Mouse (Mus musculus): ENCODE results near the gene Bfsp1. TPM values are rescaled to one million over a fixed set of nuclear protein-coding genes. Genes with fewer than 3 reads are reported as not detected.

Gene Bfsp1
- polyA plus RNA-seq, 1 experiment from 2014 or later, result 0.14 TPM

GRCm38 (mm10) chr2:143889131-143889859 is 26.3 kb upstream of the Bfsp1 start:
- Histone ChIP-seq H3K4me3 (replicated peaks) (no peak overlapping the region), H3K9me3 (replicated peaks) (no peaks in the 10 kb centered on the region), H3K4me1 (replicated peaks) (peaks cover 11% of the 10 kb centered on the region), H3K4me2 (peak overlapping the region; percentile 23), H3K9ac (no peak overlapping the region), H3K36me3 (replicated peaks) (no peaks in the 10 kb centered on the region), H3K27me3 (no peaks in the 10 kb centered on the region), H3K27ac (replicated peaks) (0 out of 2 replicates have a peak overlapping the region, but pooled peaks have one; percentile 24)
- peak; percentile 12; the same call in 1 of the 2 replicates for ATAC-seq (ENCODE audit: insufficient read depth)
- 41% methylated on average over 15 of the region's 15 CpGs for WGBS (ENCODE audit: insufficient replicate concordance)

- Histone ChIP-seq H3K4me1 (replicated peaks) (peaks cover 14% of the 10 kb centered on the region), H3K9me3 (replicated peaks) (no peaks in the 10 kb centered on the region), H3K27ac (replicated peaks) (no peak overlapping the region), H3K36me3 (replicated peaks) (no peaks in the 10 kb centered on the region), H3K27me3 (no peaks in the 10 kb centered on the region), H3K4me3 (replicated peaks) (no peak overlapping the region), H3K4me2 (no peak overlapping the region), H3K9ac (no peak overlapping the region)
- WGBS (ENCODE audit: insufficient replicate concordance), result 39% methylated on average over 10 of the region's 10 CpGs
- ATAC-seq (ENCODE audit: insufficient read depth), result peak; percentile 66
These were observed 19.8 kb upstream of the Bfsp1 start for GRCm38 (mm10) chr2:143882606-143883288.

- Histone ChIP-seq H3K27ac (replicated peaks) (no peak overlapping the region), H3K4me3 (replicated peaks) (no peak overlapping the region), H3K4me2 (no peak overlapping the region), H3K9ac (no peak overlapping the region), H3K36me3 (replicated peaks) (no peaks in the 10 kb centered on the region), H3K4me1 (replicated peaks) (peaks cover 14% of the 10 kb centered on the region), H3K9me3 (replicated peaks) (no peaks in the 10 kb centered on the region), H3K27me3 (no peaks in the 10 kb centered on the region)
- no peak for ATAC-seq (ENCODE audit: insufficient read depth)
- WGBS (ENCODE audit: insufficient replicate concordance), result 88% methylated on average over 4 of the region's 4 CpGs
These were observed 19.0 kb upstream of the Bfsp1 start for GRCm38 (mm10) chr2:143882002-143882401.

- whole genome bisulfite sequencing (ENCODE audit: insufficient replicate concordance), result 68% methylated on average over 6 of the region's 6 CpGs
- ATAC-seq (ENCODE audit: insufficient read depth), result no peak
- no peaks in the 10 kb centered on the region for H3K27me3 ChIP-seq
- H3K4me3 ChIP-seq (replicated peaks), result no peak overlapping the region
- H3K36me3 ChIP-seq (replicated peaks), result no peaks in the 10 kb centered on the region
- H3K9ac ChIP-seq, result no peak overlapping the region
- no peaks in the 10 kb centered on the region for H3K9me3 ChIP-seq (replicated peaks)
- peaks cover 14% of the 10 kb centered on the region for H3K4me1 ChIP-seq (replicated peaks)
- H3K4me2 ChIP-seq, result no peak overlapping the region
- H3K27ac ChIP-seq (replicated peaks), result no peak overlapping the region
These were observed 16.3 kb upstream of the Bfsp1 start for GRCm38 (mm10) chr2:143879311-143879710.

GRCm38 (mm10) chr2:143876929-143877632 is 14.1 kb upstream of the Bfsp1 start:
- no peak for ATAC-seq (ENCODE audit: insufficient read depth)
- no peak overlapping the region for H3K27ac ChIP-seq (replicated peaks)
- H3K27me3 ChIP-seq, result no peaks in the 10 kb centered on the region
- H3K4me3 ChIP-seq (replicated peaks), result no peak overlapping the region
- H3K9ac ChIP-seq, result no peak overlapping the region
- no peak overlapping the region for H3K4me2 ChIP-seq
- H3K9me3 ChIP-seq (replicated peaks), result no peaks in the 10 kb centered on the region
- WGBS (ENCODE audit: insufficient replicate concordance), result 65% methylated on average over 4 of the region's 4 CpGs
- H3K4me1 ChIP-seq (replicated peaks), result peaks cover 4% of the 10 kb centered on the region; the same call in 1 of the 2 replicates
- no peaks in the 10 kb centered on the region for H3K36me3 ChIP-seq (replicated peaks)

- WGBS (ENCODE audit: insufficient replicate concordance), result 35% methylated on average over 1 of the region's 1 CpGs
- Histone ChIP-seq H3K4me3 (replicated peaks) (no peak overlapping the region), H3K9ac (no peak overlapping the region)
These were observed 13.1 kb upstream of the Bfsp1 start for GRCm38 (mm10) chr2:143876026-143876425.

GRCm38 (mm10) chr2:143870936-143871688 is 8.1 kb upstream of the Bfsp1 start:
- Histone ChIP-seq H3K9ac (peak overlapping the region; percentile 31), H3K27me3 (no peaks in the 10 kb centered on the region), H3K27ac (replicated peaks) (peak overlapping the region; percentile 75), H3K4me1 (replicated peaks) (peaks cover 33% of the 10 kb centered on the region), H3K4me2 (peak overlapping the region; percentile 54), H3K4me3 (replicated peaks) (no peak overlapping the region), H3K36me3 (replicated peaks) (no peaks in the 10 kb centered on the region), H3K9me3 (replicated peaks) (no peaks in the 10 kb centered on the region)
- peak; percentile 91 for ATAC-seq (ENCODE audit: insufficient read depth)
- 15% methylated on average over 10 of the region's 10 CpGs for WGBS (ENCODE audit: insufficient replicate concordance)

More at GRCm38 (mm10) chr2:143876026-143876425, 13.1 kb upstream of the Bfsp1 start:
- Histone ChIP-seq H3K9me3 (replicated peaks) (no peaks in the 10 kb centered on the region), H3K4me1 (replicated peaks) (peaks cover 15% of the 10 kb centered on the region), H3K27me3 (no peaks in the 10 kb centered on the region), H3K36me3 (replicated peaks) (no peaks in the 10 kb centered on the region), H3K4me2 (no peak overlapping the region), H3K27ac (replicated peaks) (no peak overlapping the region)
- no peak for ATAC-seq (ENCODE audit: insufficient read depth)

GRCm38 (mm10) chr2:143867326-143867725 is 4.4 kb upstream of the Bfsp1 start:
- Histone ChIP-seq H3K4me2 (no peak overlapping the region; the same call in 1 of the 2 replicates), H3K9ac (no peak overlapping the region), H3K9me3 (replicated peaks) (no peaks in the 10 kb centered on the region), H3K36me3 (replicated peaks) (no peaks in the 10 kb centered on the region), H3K4me1 (replicated peaks) (peaks cover 39% of the 10 kb centered on the region), H3K4me3 (replicated peaks) (no peak overlapping the region), H3K27ac (replicated peaks) (no peak overlapping the region), H3K27me3 (peaks cover 27% of the 10 kb centered on the region)
- no peak for ATAC-seq (ENCODE audit: insufficient read depth)
- WGBS (ENCODE audit: insufficient replicate concordance), result 4% methylated on average over 6 of the region's 6 CpGs

GRCm38 (mm10) chr2:143864600-143864999 is 1.6 kb upstream of the Bfsp1 start:
- H3K4me1 ChIP-seq (replicated peaks), result peaks cover 19% of the 10 kb centered on the region
- H3K9me3 ChIP-seq (replicated peaks), result no peaks in the 10 kb centered on the region
- no peak for ATAC-seq (ENCODE audit: insufficient read depth)
- WGBS (ENCODE audit: insufficient replicate concordance), result 47% methylated on average over 8 of the region's 8 CpGs
- no peak overlapping the region for H3K9ac ChIP-seq
- no peak overlapping the region for H3K27ac ChIP-seq (replicated peaks)
- H3K36me3 ChIP-seq (replicated peaks), result no peaks in the 10 kb centered on the region
- no peak overlapping the region for H3K4me3 ChIP-seq (replicated peaks)
- peaks cover 46% of the 10 kb centered on the region for H3K27me3 ChIP-seq
- H3K4me2 ChIP-seq, result no peak overlapping the region

- Histone ChIP-seq H3K9me3 (replicated peaks) (no peaks in the 10 kb centered on the region), H3K4me1 (replicated peaks) (peaks cover 11% of the 10 kb centered on the region), H3K4me2 (no peak overlapping the region), H3K27me3 (peaks cover 43% of the 10 kb centered on the region), H3K9ac (no peak overlapping the region), H3K27ac (replicated peaks) (no peak overlapping the region), H3K36me3 (replicated peaks) (no peaks in the 10 kb centered on the region), H3K4me3 (replicated peaks) (no peak overlapping the region)
- ATAC-seq (ENCODE audit: insufficient read depth), result no peak
- 71% methylated on average over 2 of the region's 2 CpGs for WGBS (ENCODE audit: insufficient replicate concordance)
These were observed 3.8 kb downstream of the Bfsp1 start for GRCm38 (mm10) chr2:143859166-143859565.
